Mouse (Mus musculus): ENCODE measurements around the gene Fras1. TPM values are rescaled to one million over a fixed set of nuclear protein-coding genes. Genes with fewer than 3 reads are reported as not detected.

Fras1 gene
- total and polyA plus RNA-seq, 3 experiments: 2.1 to 5.8 (median 5.4) TPM

DNA sequence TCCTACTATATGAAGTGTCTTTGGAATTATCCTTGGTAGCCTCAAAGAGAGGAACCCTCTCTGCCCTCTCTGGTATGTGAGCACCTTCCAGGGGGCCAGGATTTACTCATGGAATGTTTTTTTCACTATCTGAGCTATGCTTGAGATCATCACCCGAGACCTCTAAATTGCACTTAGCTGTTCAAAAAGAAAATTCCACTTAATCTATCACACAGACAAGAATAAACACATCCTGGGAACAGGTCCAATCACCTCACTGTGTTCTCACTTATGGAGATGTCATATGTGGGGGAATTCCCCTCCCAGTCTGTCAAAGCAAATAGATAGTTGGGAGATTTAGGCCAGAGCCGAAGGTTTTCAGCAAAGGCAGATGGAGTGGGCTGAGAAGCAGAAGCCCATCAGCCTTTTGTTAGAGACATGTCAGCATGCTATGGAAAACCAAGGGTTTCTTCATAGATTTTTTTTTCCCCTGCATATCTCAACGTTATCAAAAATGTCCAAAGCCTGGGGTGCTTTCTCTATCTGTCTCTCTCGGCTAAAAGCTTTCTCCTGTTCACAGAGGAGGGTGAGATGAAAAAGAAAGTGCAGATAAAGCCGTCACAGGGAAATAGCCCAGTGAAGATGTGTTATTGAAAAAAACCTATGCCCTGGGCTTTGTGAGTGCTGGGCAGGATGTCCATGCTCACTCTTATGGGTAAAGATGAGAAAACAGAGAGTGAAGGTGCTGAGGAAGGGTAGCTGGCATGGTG, 249.0 kb downstream of the Fras1 start:
- no peaks in the 10 kb centered on the region for H3K79me2 ChIP-seq (replicated peaks; ENCODE audit: control insufficient read depth, extremely low read depth, insufficient read depth, poor library complexity, severe bottlenecking)
- no peak overlapping the region for H3K27ac ChIP-seq (ENCODE audit: insufficient read depth, low read depth)
- no peaks in the 10 kb centered on the region for H3K27me3 ChIP-seq (replicated peaks)
- H3K4me3 ChIP-seq (replicated peaks in 1 of 3; ENCODE audit: low read depth in 2 of 3, low read length in 2 of 3, poor library complexity in 1 of 3): no peak overlapping the region
- peaks cover 0 to 21% of the 10 kb centered on the region in 2 experiments for H3K36me3 ChIP-seq (replicated peaks in 1 of 2; ENCODE audit: control insufficient read depth in 1 of 2, insufficient read depth in 1 of 2, low read length in 1 of 2)
- dilution Hi-C loops (cut with MboI; ENCODE audit: extremely low pct_ligation_motif_present, extremely low pct_unique_long_range_greater_than_20kb, low sequenced_read_pairs) (no loop called here), in situ Hi-C loops (cut with MboI; ENCODE audit: low pct_ligation_motif_present, low pct_unique_long_range_greater_than_20kb, low sequenced_read_pairs) (no loop called here)
- H3K4me1 ChIP-seq (ENCODE audit: control insufficient read depth in 1 of 2, insufficient read depth in 2 of 2): peaks cover 0 to 32% of the 10 kb centered on the region in 2 experiments; a peak in 2 of 4 replicates
- no peak for DNase-seq (ENCODE audit: extremely low read depth)
- H3K9ac ChIP-seq (ENCODE audit: insufficient read depth, low read depth): peak overlapping the region; percentile 23; the same call in 1 of the 2 replicates
- TF ChIP-seq ZNF384 (IDR thresholded peaks at IDR 0.05; ENCODE audit: low read depth, low read length) (no peak), MXI1 (IDR thresholded peaks at IDR 0.05; ENCODE audit: low read depth, low read length) (no peak), MAX (IDR thresholded peaks at IDR 0.05; ENCODE audit: low read length) (no peak), NRF1 (IDR thresholded peaks at IDR 0.05; ENCODE audit: low read depth, low read length) (no peak), ZKSCAN1 (IDR thresholded peaks at IDR 0.05; ENCODE audit: borderline replicate concordance, low read depth, low read length) (no peak)
- H3K9me3 ChIP-seq (replicated peaks; ENCODE audit: low read length): no peaks in the 10 kb centered on the region
- peak overlapping the region; percentile 53; the same call in 1 of the 2 replicates for H3K4me2 ChIP-seq (ENCODE audit: insufficient read depth, low read depth, poor library complexity, severe bottlenecking)

DNA sequence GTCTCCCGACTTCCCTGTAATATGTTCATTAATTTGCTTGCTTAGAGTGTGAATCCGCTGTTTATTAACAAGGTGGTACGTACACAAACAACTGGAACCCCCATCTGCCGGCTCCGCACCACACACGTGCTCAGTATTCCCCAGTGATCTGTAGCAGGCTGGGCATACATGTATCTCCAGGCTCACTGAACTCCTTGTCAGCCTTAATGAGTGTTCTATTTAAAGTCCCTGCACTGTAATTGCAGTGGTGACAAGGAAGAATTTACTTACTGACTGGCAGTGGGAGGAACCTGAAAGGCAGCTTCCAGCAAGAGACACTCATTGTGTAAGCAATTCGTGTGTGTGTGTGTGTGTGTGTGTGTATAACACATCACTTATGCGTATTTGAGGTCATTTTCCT, 256.1 kb downstream of the Fras1 start:
- in situ Hi-C loops (cut with MboI; ENCODE audit: low pct_ligation_motif_present, low pct_unique_long_range_greater_than_20kb, low sequenced_read_pairs) (no loop called here), dilution Hi-C loops (cut with MboI; ENCODE audit: extremely low pct_ligation_motif_present, extremely low pct_unique_long_range_greater_than_20kb, low sequenced_read_pairs) (no loop called here)
- H3K27ac ChIP-seq (ENCODE audit: insufficient read depth, low read depth): no peak overlapping the region
- no peak overlapping the region for H3K4me2 ChIP-seq (ENCODE audit: insufficient read depth, low read depth, poor library complexity, severe bottlenecking)
- TF ChIP-seq MYC (IDR thresholded peaks at IDR 0.05; ENCODE audit: low read depth, low read length): no peak
- TF ChIP-seq ZMIZ1 (IDR thresholded peaks at IDR 0.05; ENCODE audit: low read depth, low read length): no peak
- TF ChIP-seq BHLHE40 (IDR thresholded peaks at IDR 0.05; ENCODE audit: low read depth, low read length): no peak
- TF ChIP-seq MAFK (IDR thresholded peaks at IDR 0.05; ENCODE audit: insufficient replicate concordance, low read length): no peak
- no peak for TF ChIP-seq SMC3 (IDR thresholded peaks at IDR 0.05; ENCODE audit: low read depth, low read length)
- TF ChIP-seq TCF12 (IDR thresholded peaks at IDR 0.05; ENCODE audit: low read depth, low read length): no peak
- no peak for TF ChIP-seq TBP (conservative IDR thresholded peaks at IDR 0.05; ENCODE audit: low read depth, low read length)
- no peak for TF ChIP-seq ZC3H11A (IDR thresholded peaks at IDR 0.05; ENCODE audit: low read depth, low read length)
- no peak for TF ChIP-seq ELF1 (IDR thresholded peaks at IDR 0.05; ENCODE audit: low read depth, low read length)
- no peak for TF ChIP-seq MAX (IDR thresholded peaks at IDR 0.05; ENCODE audit: low read length)
- TF ChIP-seq NRF1 (IDR thresholded peaks at IDR 0.05; ENCODE audit: low read depth, low read length): no peak
- TF ChIP-seq USF1 (IDR thresholded peaks at IDR 0.05; ENCODE audit: low read depth, low read length): no peak
- H3K27me3 ChIP-seq (replicated peaks): no peaks in the 10 kb centered on the region
- peaks cover 0 to 14% of the 10 kb centered on the region in 2 experiments for H3K36me3 ChIP-seq (replicated peaks in 1 of 2; ENCODE audit: control insufficient read depth in 1 of 2, insufficient read depth in 1 of 2, low read length in 1 of 2)
- H3K79me2 ChIP-seq (replicated peaks; ENCODE audit: control insufficient read depth, extremely low read depth, insufficient read depth, poor library complexity, severe bottlenecking): no peaks in the 10 kb centered on the region
- H3K9ac ChIP-seq (ENCODE audit: insufficient read depth, low read depth): no peak overlapping the region
- H3K4me1 ChIP-seq (ENCODE audit: control insufficient read depth in 1 of 2, insufficient read depth in 2 of 2): peaks cover 0 to 16% of the 10 kb centered on the region in 2 experiments; a peak in 1 of 4 replicates
- H3K4me3 ChIP-seq (replicated peaks in 1 of 3; ENCODE audit: low read depth in 2 of 3, low read length in 2 of 3, poor library complexity in 1 of 3): no peak overlapping the region
- DNase-seq (ENCODE audit: extremely low read depth): no peak
- H3K9me3 ChIP-seq (replicated peaks; ENCODE audit: low read length): no peaks in the 10 kb centered on the region
